Mouse (Mus musculus): ENCODE measurements around the gene Tcf7l2.

- TF ChIP-seq POLR2A (IDR thresholded peaks at IDR 0.05; ENCODE audit: borderline replicate concordance, low read depth, low read length), result no peak
- no peak for TF ChIP-seq CTCF (IDR thresholded peaks at IDR 0.05; ENCODE audit: low read depth, low read length)
Observed at GRCm38 (mm10) chr19:55702716-55703115, 38.9 kb upstream of the Tcf7l2 start.
